9 mouse cellular contexts compared by ENCODE assay signal in the genomic region with DNA sequence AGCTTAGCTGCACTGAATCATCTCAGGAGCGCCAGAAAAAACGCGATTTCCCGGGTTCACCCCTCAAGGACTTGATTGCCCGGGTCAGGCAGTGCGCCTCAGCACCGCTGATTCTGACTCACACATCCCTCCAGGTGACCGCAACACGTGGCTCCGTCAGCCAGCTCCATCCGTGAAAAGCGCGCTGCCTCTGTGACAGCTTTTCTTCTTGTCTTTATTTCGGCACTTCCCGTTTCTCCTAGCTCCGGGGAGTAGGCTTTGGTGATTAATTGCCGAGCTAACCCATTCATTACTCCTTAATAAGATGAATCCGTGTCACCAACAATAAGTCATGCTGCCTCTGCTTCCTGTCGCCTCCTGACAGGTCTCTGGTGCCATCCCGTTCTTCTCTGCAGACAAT.
A peak's percentile ranks its signal among the peaks of the same experiment; 100 is the strongest.
DNase-seq lines count a peak whose midpoint lies in the region; ATAC-seq and TF ChIP-seq lines count a peak whose summit lies in the region.
"Had no signal": no experiment of that assay in that cellular context is flagged by ENCODE, and none has a peak within 500 bp of the region (broad histone marks: within the 10 kb centered on the region; RNA-seq: fewer than 3 reads in every experiment).

No protein-coding gene starts in this region.

- in situ Hi-C loops in Patski (cut with MboI; ENCODE audit: low pct_unique_long_range_greater_than_20kb), result no loop called here

- H3K27me3 ChIP-seq in Patski, result peaks cover 3% of the 10 kb centered on the region
- no peaks in the 10 kb centered on the region for H3K27me3 ChIP-seq in forebrain, postnatal 0 days (ENCODE audit: insufficient read depth, low read length)
- peaks cover 50% of the 10 kb centered on the region for H3K27me3 ChIP-seq in megakaryocyte, embryonic 14.5 days (replicated peaks)
- H3K27me3 ChIP-seq in stomach, postnatal 0 days (ENCODE audit: control insufficient read depth, insufficient read depth, low read length), result no peaks in the 10 kb centered on the region

- peak overlapping the region; percentile 45 for H3K4me2 ChIP-seq in forebrain, postnatal 0 days (ENCODE audit: low read depth)
- no peak overlapping the region for H3K4me2 ChIP-seq in stomach, postnatal 0 days (replicated peaks; ENCODE audit: low read depth)

- no peaks in the 10 kb centered on the region for H3K36me3 ChIP-seq in forebrain, postnatal 0 days (ENCODE audit: insufficient read depth)
- H3K36me3 ChIP-seq in megakaryocyte, embryonic 14.5 days (replicated peaks; ENCODE audit: low read length), result no peaks in the 10 kb centered on the region
- H3K36me3 ChIP-seq in stomach, postnatal 0 days (ENCODE audit: control insufficient read depth, insufficient read depth, low read length), result no peaks in the 10 kb centered on the region

- POLR2A ChIA-PET in Patski (lab: Charles Lee), result no interaction called here

- ATAC-seq in Patski, result peak; percentile 84
- peak; percentile 56; the same call in 1 of the 2 replicates for ATAC-seq in forebrain, postnatal 0 days
- no peak for ATAC-seq in stomach, postnatal 0 days (ENCODE audit: low FRiP score, low TSS enrichment)
- no peak for ATAC-seq in erythroblast, adult 5-6 weeks (replicated peaks; ENCODE audit: low FRiP score, poor library complexity, severe bottlenecking)

- H3K4me3 ChIP-seq in forebrain, postnatal 0 days (ENCODE audit: low read depth, low read length), result peak overlapping the region; percentile 21
- H3K4me3 ChIP-seq in megakaryocyte, embryonic 14.5 days (replicated peaks), result peak overlapping the region; percentile 53
- no peak overlapping the region for H3K4me3 ChIP-seq in stomach, postnatal 0 days (ENCODE audit: low read depth, low read length)

- no peaks in the 10 kb centered on the region for H3K9me3 ChIP-seq in forebrain, postnatal 0 days (ENCODE audit: low read length)
- peaks cover 11% of the 10 kb centered on the region for H3K9me3 ChIP-seq in megakaryocyte, embryonic 14.5 days
- no peaks in the 10 kb centered on the region for H3K9me3 ChIP-seq in stomach, postnatal 0 days (ENCODE audit: control insufficient read depth, low read length)

- H3K9ac ChIP-seq in forebrain, postnatal 0 days, result peak overlapping the region; percentile 41
- H3K9ac ChIP-seq in stomach, postnatal 0 days (ENCODE audit: low read length), result no peak overlapping the region
- H3K9ac ChIP-seq: liver, embryonic 14.5 days had no signal

- 11% methylated on average over 20 of the region's 20 CpGs for WGBS in forebrain, postnatal 0 days
- WGBS in stomach, postnatal 0 days, result 24% methylated on average over 20 of the region's 20 CpGs

- no peak overlapping the region for H3K27ac ChIP-seq in forebrain, postnatal 0 days (ENCODE audit: low read depth, low read length)
- no peak overlapping the region for H3K27ac ChIP-seq in stomach, postnatal 0 days (replicated peaks)
- H3K27ac ChIP-seq: liver, embryonic 14.5 days had no signal

- no peak for TF ChIP-seq CTCF in Patski (IDR thresholded peaks at IDR 0.05)
- no peak for TF ChIP-seq CTCF in forebrain, postnatal 0 days (IDR thresholded peaks at IDR 0.05; ENCODE audit: low read depth)
- no peak for TF ChIP-seq CTCF in stomach, postnatal 0 days (IDR thresholded peaks at IDR 0.05; ENCODE audit: low read depth)

- TF ChIP-seq EP300 in stomach, postnatal 0 days (optimal IDR thresholded peaks at IDR 0.05), result no peak

- DNase-seq in kidney, adult 11 months, result peak; percentile 17
- DNase-seq in kidney, postnatal 14 days, result no peak
- peak; percentile 44 for DNase-seq in Patski (ENCODE audit: low read depth, low spot score)
- DNase-seq in forebrain, postnatal 0 days, result peak; percentile 59
- peak; percentile 33 for DNase-seq in stomach, postnatal 0 days (ENCODE audit: low spot score)
- no peak for DNase-seq in left cerebral cortex, adult 11 months (ENCODE audit: low spot score)

- H3K4me1 ChIP-seq in forebrain, postnatal 0 days (ENCODE audit: insufficient read depth), result peaks cover 6% of the 10 kb centered on the region; the same call in 1 of the 2 replicates
- peaks cover 21% of the 10 kb centered on the region for H3K4me1 ChIP-seq in megakaryocyte, embryonic 14.5 days
- no peaks in the 10 kb centered on the region for H3K4me1 ChIP-seq in stomach, postnatal 0 days (replicated peaks; ENCODE audit: control insufficient read depth, insufficient read depth)

- CTCF ChIA-PET in Patski (lab: Charles Lee), result no interaction called here

Comparison
In these comparisons a context has a peak if more than half of its experiments do, and no peak if none do; other contexts are left out.
1. DNase-seq: peak in kidney, adult 11 months (single experiment), Patski (single experiment), forebrain, postnatal 0 days (single experiment) and stomach, postnatal 0 days (single experiment); none in kidney, postnatal 14 days (single experiment) and left cerebral cortex, adult 11 months (single experiment).
2. ATAC-seq: peak in Patski (single experiment) and forebrain, postnatal 0 days (single experiment); none in stomach, postnatal 0 days (single experiment) and erythroblast, adult 5-6 weeks (single experiment).